In the genomic region with DNA sequence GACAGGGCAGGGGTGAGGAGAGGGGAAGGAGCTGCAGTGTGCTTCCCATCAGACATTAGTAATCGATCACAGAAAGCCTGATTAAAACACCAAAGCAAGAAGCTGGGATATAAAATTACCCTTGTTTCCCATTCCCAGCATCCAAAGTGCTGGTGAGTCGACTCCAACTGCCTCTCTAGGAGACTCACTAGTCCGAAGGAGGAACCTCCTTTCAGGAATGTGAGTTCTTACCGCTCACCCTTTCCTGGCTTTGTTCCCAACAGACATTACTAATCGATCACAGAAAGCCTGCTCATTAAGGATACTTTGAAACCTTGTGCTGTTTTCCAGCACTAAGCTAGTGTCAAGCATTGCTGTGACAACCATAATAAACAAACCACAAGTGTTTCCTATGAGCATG, we compare ENCODE assay signal across 11 mouse cellular contexts.
DNase-seq lines count a peak whose midpoint lies in the region; ATAC-seq lines count a peak whose summit lies in the region.
"Had no signal": no experiment of that assay in that cellular context is flagged by ENCODE, and none has a peak within 500 bp of the region (broad histone marks: within the 10 kb centered on the region; RNA-seq: fewer than 3 reads in every experiment).

No protein-coding gene starts in this region.

- H3K4me1 ChIP-seq in intestine, embryonic 16.5 days (ENCODE audit: control insufficient read depth, insufficient read depth, low read length), result peaks cover 2% of the 10 kb centered on the region
- H3K4me1 ChIP-seq in intestine, embryonic 15.5 days (replicated peaks), result no peaks in the 10 kb centered on the region
- H3K4me1 ChIP-seq in forebrain, embryonic 13.5 days, result peaks cover 4% of the 10 kb centered on the region; the same call in 1 of the 2 replicates

- 0 out of 2 replicates have a peak overlapping the region, but pooled peaks have one; percentile 1 for H3K9ac ChIP-seq in intestine, embryonic 16.5 days (ENCODE audit: low read depth, low read length)
- H3K9ac ChIP-seq in intestine, embryonic 15.5 days, result no peak overlapping the region
- no peak overlapping the region for H3K9ac ChIP-seq in forebrain, embryonic 13.5 days

- no peaks in the 10 kb centered on the region for H3K9me3 ChIP-seq in intestine, embryonic 16.5 days (ENCODE audit: control insufficient read depth, low read length)
- no peaks in the 10 kb centered on the region for H3K9me3 ChIP-seq in intestine, embryonic 15.5 days
- H3K9me3 ChIP-seq in forebrain, embryonic 13.5 days (replicated peaks), result no peaks in the 10 kb centered on the region

- 58% methylated on average over 5 of the region's 5 CpGs for WGBS in intestine, embryonic 16.5 days
- 51% methylated on average over 5 of the region's 5 CpGs for WGBS in intestine, embryonic 15.5 days
- WGBS in forebrain, embryonic 13.5 days, result 68% methylated on average over 5 of the region's 5 CpGs

- H3K36me3 ChIP-seq in intestine, embryonic 16.5 days (ENCODE audit: control insufficient read depth, insufficient read depth, low read length), result no peaks in the 10 kb centered on the region
- H3K36me3 ChIP-seq in intestine, embryonic 15.5 days, result no peaks in the 10 kb centered on the region
- no peaks in the 10 kb centered on the region for H3K36me3 ChIP-seq in forebrain, embryonic 13.5 days (ENCODE audit: poor library complexity, severe bottlenecking)

- no peak overlapping the region for H3K4me3 ChIP-seq in intestine, embryonic 16.5 days (ENCODE audit: low read length)
- H3K4me3 ChIP-seq in intestine, embryonic 15.5 days (replicated peaks), result no peak overlapping the region
- H3K4me3 ChIP-seq in forebrain, embryonic 13.5 days, result 0 out of 2 replicates have a peak overlapping the region, but pooled peaks have one; percentile 24

- no peak overlapping the region for H3K4me2 ChIP-seq in intestine, embryonic 16.5 days (ENCODE audit: low read depth, low read length)
- no peak overlapping the region for H3K4me2 ChIP-seq in intestine, embryonic 15.5 days (replicated peaks)
- H3K4me2 ChIP-seq in forebrain, embryonic 13.5 days, result no peak overlapping the region

- H3K27me3 ChIP-seq in intestine, embryonic 16.5 days (replicated peaks; ENCODE audit: control insufficient read depth, insufficient read depth, low read length), result no peaks in the 10 kb centered on the region
- H3K27me3 ChIP-seq in intestine, embryonic 15.5 days (replicated peaks), result no peaks in the 10 kb centered on the region
- H3K27me3 ChIP-seq in forebrain, embryonic 13.5 days, result peaks cover 6% of the 10 kb centered on the region; the same call in 1 of the 2 replicates
- H3K27me3 ChIP-seq: Patski had no signal

- ATAC-seq in intestine, embryonic 16.5 days, result no peak
- ATAC-seq in intestine, embryonic 15.5 days, result no peak
- no peak for ATAC-seq in forebrain, embryonic 13.5 days
- ATAC-seq: Patski had no signal

- H3K27ac ChIP-seq in intestine, embryonic 16.5 days (ENCODE audit: low read length), result no peak overlapping the region
- H3K27ac ChIP-seq in intestine, embryonic 15.5 days, result no peak overlapping the region
- no peak overlapping the region for H3K27ac ChIP-seq in forebrain, embryonic 13.5 days

- peak; percentile 19 for DNase-seq in urinary bladder, postnatal 14 days (ENCODE audit: low spot score)
- DNase-seq in urinary bladder, adult 2 months (ENCODE audit: low spot score), result no peak
- peak; percentile 50 for DNase-seq in testis, postnatal 14 days (ENCODE audit: low spot score)
- DNase-seq in cerebellum, adult 18-20 months, result no peak
- DNase-seq in T-cell, adult 2 months (ENCODE audit: low spot score), result no peak
- DNase-seq: cerebellum, adult 9-10 months; gastrocnemius, postnatal 36 days had no signal

Comparison
In these comparisons a context has a peak if more than half of its experiments do, and no peak if none do; other contexts are left out.
1. DNase-seq: peak in urinary bladder, postnatal 14 days (single experiment) and testis, postnatal 14 days (single experiment); none in urinary bladder, adult 2 months (single experiment), cerebellum, adult 18-20 months (0 of 2) and T-cell, adult 2 months (single experiment).